Mouse (Mus musculus) thymus, adult 18-20 months (tissue): ENCODE results near the gene Ntsr2.
"Not testable (repeated sequence)": the region's sequence is repeated elsewhere in the genome, so short reads cannot be mapped to it uniquely, and the experiment has no call there.

ENCODE experiments used
- DNase-seq, 2 experiments: peaks; one replicate each; pipeline ENCODE4 v3.0.0; 2022; ENCODE audit warnings: mixed read lengths in 2 of 2

Gene Ntsr2

GRCm38 (mm10) chr12:16649819-16650218 is 3.4 kb upstream of the Ntsr2 start:
- DNase-seq, result no peak

GRCm38 (mm10) chr12:16655604-16656003 is 2.4 kb downstream of the Ntsr2 start:
- no peak for DNase-seq

DNA sequence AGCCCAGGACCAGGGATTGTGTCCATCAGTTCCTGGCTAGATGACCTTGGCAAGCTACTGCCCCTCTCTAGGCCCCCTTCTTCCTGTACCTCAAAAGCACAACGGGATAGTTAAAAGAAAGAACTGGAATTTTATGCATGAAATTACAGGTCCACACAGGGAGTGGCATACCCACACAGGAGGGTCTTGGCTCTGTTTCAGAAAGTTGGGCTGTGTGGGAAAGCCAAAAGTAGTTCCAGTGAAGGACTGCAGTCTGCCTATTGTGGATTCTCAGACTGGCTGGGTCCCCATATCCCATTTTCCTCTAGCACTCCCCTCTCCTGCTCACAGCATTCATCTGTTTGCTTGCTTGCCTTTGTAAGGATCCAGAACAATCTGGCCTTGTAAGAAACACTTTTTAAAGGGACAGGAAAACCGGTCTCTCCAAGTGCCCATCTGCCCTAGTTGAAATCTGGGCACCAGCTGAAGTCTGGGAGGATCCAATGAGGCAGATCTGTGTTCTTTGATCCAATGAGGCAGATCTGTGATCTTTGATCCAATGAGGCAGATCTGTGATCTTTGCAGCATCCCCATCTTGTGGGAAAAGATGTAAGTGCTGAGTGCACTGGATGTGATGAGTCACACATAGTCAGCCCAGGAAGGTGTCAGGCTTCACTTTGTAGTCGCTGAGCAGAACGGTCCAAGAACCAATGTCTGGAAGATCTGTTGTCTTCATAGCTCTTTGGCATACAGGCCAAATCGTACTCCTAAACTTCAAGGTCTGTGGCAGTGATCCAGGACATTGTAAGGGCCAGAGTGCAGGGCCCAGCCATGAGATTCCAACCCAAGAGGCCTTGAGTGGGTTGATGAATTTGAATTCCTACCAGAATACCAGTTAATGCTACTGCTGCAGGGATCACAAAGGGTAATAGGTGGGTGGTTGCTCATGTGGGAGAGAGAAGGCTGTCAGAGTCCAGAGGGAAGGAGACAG is 4.0 kb downstream of the Ntsr2 start:
- DNase-seq, result no peak

DNA sequence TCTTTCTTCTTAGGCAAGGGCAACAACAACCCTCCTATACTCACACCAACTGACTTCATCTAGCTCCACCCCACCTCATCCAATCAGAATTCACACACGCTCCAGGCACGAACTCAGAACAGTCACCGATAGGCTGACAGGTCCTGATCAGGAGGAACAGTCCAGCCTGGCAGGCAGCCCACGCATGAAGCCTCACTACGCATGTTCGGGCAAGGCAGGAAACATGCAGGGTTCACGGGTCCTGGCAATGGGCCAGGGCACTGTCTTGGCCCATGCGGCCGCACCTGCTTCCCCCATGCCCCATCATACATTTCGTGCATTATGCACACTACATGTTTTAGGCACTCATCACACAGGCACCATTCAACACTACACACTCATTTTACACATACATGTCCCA is 8.3 kb downstream of the Ntsr2 start:
- no peak for DNase-seq

- DNase-seq, result no peak
Observed at GRCm38 (mm10) chr12:16661936-16662335, 8.8 kb downstream of the Ntsr2 start.

- no peak for DNase-seq
Observed at GRCm38 (mm10) chr12:16662955-16663585, 9.9 kb downstream of the Ntsr2 start.

- DNase-seq, result no peak
Observed at GRCm38 (mm10) chr12:16665022-16665421, 11.8 kb downstream of the Ntsr2 start.

- no peak for DNase-seq
Observed at GRCm38 (mm10) chr12:16669176-16669575, 16.0 kb downstream of the Ntsr2 start.

DNA sequence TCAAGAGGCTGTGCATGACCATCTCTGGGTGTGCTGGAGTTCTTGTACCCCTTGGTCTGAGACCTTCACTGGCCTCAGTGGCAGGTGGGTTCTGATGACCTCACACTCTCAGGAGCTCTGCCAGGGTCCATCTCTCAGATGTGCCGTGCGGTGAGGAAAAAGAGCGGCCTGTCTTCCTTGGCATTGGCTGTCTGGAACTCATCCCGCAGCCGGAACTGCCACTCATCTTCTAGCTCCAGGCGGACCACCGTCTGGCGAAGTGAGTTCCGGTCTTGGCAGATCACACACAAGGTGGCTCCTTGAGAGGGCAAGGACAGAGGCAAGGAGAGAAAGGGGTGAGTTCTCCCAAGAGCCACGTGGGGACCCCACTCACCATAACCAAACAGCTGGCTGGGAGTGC is 19.1 kb downstream of the Ntsr2 start:
- no peak for DNase-seq

DNA sequence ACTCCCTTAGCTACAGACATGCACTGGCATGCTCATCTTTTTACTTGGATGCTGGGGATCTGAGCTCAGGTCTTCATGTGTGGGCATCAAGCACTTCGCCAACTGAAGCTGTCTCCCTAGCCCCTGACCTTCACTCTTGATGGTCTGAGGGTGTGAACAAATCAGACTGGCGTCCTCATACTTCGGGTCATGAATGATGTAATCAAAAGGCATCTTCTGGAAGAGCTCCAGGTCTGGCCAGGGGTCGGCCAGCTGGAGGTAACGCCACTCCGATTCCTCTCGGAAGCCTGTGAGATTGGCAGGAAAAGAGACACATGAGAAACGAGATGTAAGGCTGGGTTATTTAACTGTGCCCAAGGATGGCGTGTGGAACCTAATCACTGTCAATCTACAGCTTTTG is 37.4 kb downstream of the Ntsr2 start:
- DNase-seq, result no peak

DNA sequence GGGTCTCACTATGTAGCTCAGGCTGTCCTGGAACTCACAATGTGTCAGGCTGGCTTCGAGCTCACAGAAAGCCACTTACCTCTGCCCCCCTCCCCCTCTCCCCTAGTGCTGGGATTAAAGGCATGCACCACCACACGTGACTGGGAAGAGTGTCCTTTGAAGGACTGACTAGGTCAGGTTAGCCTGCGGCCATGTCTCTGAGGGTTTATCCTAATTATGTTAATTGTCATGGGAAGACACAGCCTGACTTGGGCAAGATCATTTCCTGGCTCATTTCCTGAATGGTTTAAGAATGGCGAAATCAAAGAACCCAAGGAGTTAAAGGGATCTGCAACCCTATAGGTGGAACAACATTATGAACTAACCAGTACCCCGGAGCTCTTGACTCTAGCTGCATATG is 41.6 kb downstream of the Ntsr2 start:
- DNase-seq, result no peak

DNA sequence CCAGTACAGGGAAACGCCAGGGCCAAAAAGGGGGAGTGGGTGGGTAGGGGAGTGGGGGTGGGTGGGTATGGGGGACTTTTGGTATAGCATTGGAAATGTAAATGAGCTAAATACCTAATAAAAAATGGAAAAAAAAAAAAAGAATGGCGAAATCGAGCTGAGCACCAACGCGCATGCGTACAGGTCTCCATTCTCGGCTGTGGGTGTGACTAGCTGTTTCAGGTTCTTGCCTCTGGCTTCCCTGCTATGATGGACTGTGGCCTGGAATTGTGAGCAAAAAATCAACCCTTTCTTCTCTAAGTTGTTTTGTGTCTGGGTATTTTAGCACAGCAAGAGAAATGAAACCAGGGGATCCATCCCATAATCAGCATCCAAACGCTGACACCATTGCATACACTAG is 42.1 kb downstream of the Ntsr2 start:
- DNase-seq, result not testable (repeated sequence)

- no peak for DNase-seq
Observed at GRCm38 (mm10) chr12:16696146-16696545, 43.0 kb downstream of the Ntsr2 start.

GRCm38 (mm10) chr12:16698691-16699090 is 45.5 kb downstream of the Ntsr2 start:
- DNase-seq, result no peak
